Mouse (Mus musculus): Measurements from ENCODE around the gene Chchd5. TPM values are rescaled to one million over a fixed set of nuclear protein-coding genes. Genes with fewer than 3 reads are reported as not detected.

Chchd5 gene
- 22.7 and 27.6 TPM in 2 replicates for polyA plus RNA-seq (2012; rRNA removed)

GRCm38 (mm10) chr2:129129412-129129929, at the start of gene Chchd5:
Gene Chchd5, plus strand, starts transcription at chr2:129129700.

GRCm38 (mm10) chr2:129100784-129101310, 28.7 kb upstream of the Chchd5 start, which contains the start of gene Polr1b:
Gene Polr1b, plus strand, starts transcription at chr2:129100995.

Other genes with a start within 250 kb of the Chchd5 start
- gene Zc3h8, start 185.6 kb upstream of the Chchd5 start, polyA plus RNA-seq (2012; rRNA removed), result 0.13 and 0.32 TPM in 2 replicates
- gene Zc3h6, start 162.3 kb upstream of the Chchd5 start, polyA plus RNA-seq (2012; rRNA removed), result 0.42 and 0.48 TPM in 2 replicates
- 1.2 and 1.3 TPM in 2 replicates for gene Gm10762, start 162.0 kb upstream of the Chchd5 start, polyA plus RNA-seq (2012; rRNA removed)
- gene Vinac1, start 81.5 kb upstream of the Chchd5 start, polyA plus RNA-seq (2012; rRNA removed), result 0.02 and 0.09 TPM in 2 replicates
- gene Ttl, start 63.8 kb upstream of the Chchd5 start, polyA plus RNA-seq (2012; rRNA removed), result 2.6 and 2.7 TPM in 2 replicates
- 6.3 and 7.6 TPM in 2 replicates for gene Polr1b, start 28.7 kb upstream of the Chchd5 start, polyA plus RNA-seq (2012; rRNA removed)
- gene Slc20a1, start 69.1 kb downstream of the Chchd5 start, polyA plus RNA-seq (2012; rRNA removed), result 2.8 and 3.0 TPM in 2 replicates
- gene Ckap2l, start 167.5 kb downstream of the Chchd5 start, polyA plus RNA-seq (2012; rRNA removed), result 0.23 and 0.36 TPM in 2 replicates
- gene Il1a, start 180.3 kb downstream of the Chchd5 start, polyA plus RNA-seq (2012; rRNA removed), result 0.04 and 0.24 TPM in 2 replicates
- 0.12 and 0.38 TPM in 2 replicates for gene Il1b, start 241.4 kb downstream of the Chchd5 start, polyA plus RNA-seq (2012; rRNA removed)

Measured in stomach, adult 2 months (tissue).